Mouse (Mus musculus) ES-E14 (cell line): ENCODE data around the gene Afap1.

ENCODE experiments used
- CHD2 ChIP-seq: IDR thresholded peaks from 2 replicates; pipeline ENCODE4 v1.6.1; 2014; ENCODE audit warnings: mild to moderate bottlenecking, low read depth, low read length, inconsistent platforms
- HCFC1 ChIP-seq: IDR thresholded peaks from 2 replicates; pipeline ENCODE4 v1.6.1; 2012; ENCODE audit warnings: low read length, inconsistent platforms, borderline replicate concordance; ENCODE audit not compliant: insufficient read depth
- ZC3H11A ChIP-seq: IDR thresholded peaks from 2 replicates; pipeline ENCODE4 v1.6.1; 2012; ENCODE audit warnings: low read depth, mild to moderate bottlenecking, inconsistent platforms, low read length, borderline replicate concordance
- ZNF384 ChIP-seq: IDR thresholded peaks from 2 replicates; pipeline ENCODE4 v1.6.1; 2012; ENCODE audit warnings: low read depth, low read length, inconsistent platforms

DNA sequence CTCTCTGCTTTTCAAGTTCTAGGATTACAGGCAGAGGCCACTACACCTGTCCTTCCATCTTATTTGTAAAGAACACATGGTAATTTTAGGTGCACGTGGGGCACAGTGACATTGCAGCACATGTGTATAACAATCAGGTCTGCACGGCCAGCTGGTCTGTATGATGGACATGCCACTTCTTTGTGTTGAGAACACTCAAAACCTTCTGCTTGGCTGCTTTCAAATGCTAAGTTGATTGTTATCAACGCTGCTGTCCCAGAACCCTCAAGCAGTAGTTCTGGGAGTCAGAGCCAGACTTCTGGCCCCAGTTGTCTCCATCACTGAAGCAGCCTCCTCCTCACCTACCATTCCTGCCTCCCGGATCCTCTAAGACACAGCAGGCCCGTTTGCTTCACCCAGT is 23.5 kb downstream of the Afap1 start:
- TF ChIP-seq ZNF384 (no peak), ZC3H11A (no peak), HCFC1 (no peak), CHD2 (no peak)
